Mouse (Mus musculus): ENCODE measurements around the gene Naa40.

Naa40 gene

DNA sequence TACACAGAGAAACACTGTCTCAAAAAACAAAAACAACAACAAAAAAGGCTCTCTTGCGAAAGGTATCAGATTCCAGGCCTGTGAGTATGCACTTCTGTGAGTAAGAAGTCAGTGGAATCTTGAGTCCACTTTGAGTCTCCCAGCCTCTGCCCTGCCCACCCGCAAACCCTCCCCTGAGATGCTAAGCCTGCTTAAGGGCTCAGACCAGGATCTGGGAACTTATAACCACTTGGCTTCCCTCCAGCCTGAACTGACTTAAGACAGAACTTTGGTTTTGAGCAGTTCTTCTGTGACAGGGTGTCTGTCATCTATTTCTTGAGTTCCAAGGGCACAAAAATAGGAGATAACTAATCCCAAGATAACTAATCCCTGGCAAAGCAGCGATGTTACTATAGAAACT lies 28.0 kb downstream of the Naa40 start:
- no peak for DNase-seq

- DNase-seq = no peak
Measured at GRCm38 (mm10) chr19:7212216-7212615, 28.8 kb downstream of the Naa40 start.

- DNase-seq = no peak
Measured at GRCm38 (mm10) chr19:7209907-7210646, 30.9 kb downstream of the Naa40 start.

DNA sequence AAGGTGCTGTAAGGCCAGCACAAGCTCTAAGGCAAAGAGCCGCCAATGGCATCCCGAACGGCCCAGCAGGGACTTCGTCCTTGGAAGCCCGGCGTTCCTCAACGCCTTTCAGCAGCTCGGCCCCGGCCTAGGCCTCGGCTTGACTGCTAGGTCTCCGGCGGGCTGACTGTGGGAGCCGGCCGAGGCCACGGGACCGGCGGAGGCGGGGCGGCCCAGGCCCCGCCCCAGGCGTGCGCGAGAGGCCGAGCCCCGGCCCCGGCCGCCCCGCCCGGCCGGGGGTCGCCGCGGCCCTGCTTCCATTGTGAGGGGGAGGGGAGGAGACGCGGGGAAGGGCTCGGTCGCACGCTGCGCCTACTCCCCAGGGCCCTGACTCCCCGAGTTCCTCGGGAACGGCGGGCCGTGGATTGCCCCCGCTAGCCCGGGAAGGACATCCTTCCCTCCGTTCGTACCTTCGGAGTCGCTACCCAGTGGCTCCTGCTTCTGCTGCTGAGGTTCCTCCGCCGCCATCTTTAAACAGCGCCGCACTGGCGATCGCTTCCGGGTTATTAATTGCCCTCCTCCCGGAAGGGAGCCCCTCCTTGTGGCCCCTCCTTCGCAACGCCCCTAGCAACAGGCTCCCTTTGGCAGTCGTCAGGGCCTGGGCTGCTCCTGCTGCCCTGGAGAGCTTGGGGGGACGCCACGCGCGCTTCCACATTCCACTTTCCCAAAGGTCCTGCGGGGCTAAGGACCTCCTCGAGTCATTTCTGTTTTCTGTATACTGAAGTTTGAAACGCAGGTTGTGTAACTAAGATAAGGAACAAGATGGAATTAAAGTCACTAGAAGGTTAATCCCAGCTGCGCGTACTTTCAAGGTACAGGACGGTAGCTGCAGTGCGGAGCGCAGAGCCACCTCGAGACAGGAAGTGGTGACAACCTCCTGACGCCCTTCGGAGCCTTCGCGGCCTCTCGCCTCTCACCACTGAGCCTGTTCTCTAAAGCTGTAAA lies 34.9 kb downstream of the Naa40 start, which contains the start of gene Otub1:
Otub1 (minus strand) TSS at position 564 of the 984 bp plus-strand sequence.
- DNase-seq = peak; percentile 90 to 94

DNA sequence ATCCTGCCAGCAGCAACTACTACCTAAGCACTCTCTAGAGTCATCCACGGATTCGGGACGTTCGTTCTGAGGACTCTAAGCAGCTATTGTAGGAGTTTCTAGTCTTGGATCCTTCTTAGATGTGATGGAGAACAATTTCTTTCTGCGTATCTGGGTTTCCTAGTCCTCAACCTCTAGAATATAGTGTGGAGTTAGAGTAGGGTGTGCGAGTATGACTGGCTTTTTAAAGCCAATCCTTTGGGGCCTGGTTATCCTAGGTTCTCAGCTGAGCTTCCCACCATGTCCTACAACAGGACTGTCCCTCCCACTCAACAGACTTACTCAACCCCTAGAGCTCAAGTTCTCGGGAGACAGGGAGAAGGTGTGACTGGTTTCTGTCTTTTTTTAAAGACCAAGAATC lies 35.7 kb downstream of the Naa40 start:
- no peak for DNase-seq

DNA sequence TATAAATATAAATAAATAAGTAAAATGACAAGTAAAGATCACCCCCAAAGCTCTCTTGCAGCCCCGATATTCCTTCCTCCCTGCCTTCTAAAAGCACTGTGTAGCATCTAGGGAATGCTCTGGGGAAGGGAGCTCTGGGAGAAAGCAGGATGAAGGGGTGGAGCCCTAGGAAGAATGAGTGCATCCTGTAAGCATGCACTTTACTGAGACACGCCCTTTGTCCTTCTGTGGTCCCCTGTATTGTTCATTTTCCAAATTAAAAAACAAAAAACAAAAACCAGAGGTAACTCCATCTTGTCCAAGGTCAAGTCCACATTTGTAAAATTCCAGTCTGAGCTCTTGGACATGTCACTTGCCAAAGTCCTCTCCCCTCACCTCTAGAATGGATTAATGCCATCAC lies 36.1 kb downstream of the Naa40 start:
- no peak for DNase-seq

- no peak for DNase-seq
Measured at GRCm38 (mm10) chr19:7200427-7200826, 40.6 kb downstream of the Naa40 start.

DNA sequence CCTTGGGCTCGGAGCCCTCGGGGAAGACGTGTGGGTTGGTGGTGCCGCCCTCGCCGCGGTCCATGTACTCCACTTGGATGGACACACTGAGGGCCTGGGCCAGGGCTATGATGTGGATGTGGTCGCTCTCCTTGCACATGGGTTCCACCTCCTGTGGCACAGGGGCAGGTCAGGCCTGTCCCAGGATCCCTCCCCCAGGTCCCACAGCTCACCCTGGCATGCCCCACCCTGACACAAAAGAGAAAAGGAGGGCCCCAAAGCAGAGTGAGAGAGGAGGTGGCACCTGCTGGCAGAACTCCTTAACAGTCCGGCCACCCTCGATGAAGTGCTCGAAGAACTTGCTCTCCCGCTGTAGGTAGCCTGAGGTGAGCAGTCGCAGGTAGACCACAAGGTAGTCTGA lies 41.9 kb downstream of the Naa40 start:
- DNase-seq = no peak

- no peak for DNase-seq
Measured at GRCm38 (mm10) chr19:7197445-7197844, 43.5 kb downstream of the Naa40 start.

- DNase-seq = no peak
Measured at GRCm38 (mm10) chr19:7196741-7197270, 44.2 kb downstream of the Naa40 start.

DNA sequence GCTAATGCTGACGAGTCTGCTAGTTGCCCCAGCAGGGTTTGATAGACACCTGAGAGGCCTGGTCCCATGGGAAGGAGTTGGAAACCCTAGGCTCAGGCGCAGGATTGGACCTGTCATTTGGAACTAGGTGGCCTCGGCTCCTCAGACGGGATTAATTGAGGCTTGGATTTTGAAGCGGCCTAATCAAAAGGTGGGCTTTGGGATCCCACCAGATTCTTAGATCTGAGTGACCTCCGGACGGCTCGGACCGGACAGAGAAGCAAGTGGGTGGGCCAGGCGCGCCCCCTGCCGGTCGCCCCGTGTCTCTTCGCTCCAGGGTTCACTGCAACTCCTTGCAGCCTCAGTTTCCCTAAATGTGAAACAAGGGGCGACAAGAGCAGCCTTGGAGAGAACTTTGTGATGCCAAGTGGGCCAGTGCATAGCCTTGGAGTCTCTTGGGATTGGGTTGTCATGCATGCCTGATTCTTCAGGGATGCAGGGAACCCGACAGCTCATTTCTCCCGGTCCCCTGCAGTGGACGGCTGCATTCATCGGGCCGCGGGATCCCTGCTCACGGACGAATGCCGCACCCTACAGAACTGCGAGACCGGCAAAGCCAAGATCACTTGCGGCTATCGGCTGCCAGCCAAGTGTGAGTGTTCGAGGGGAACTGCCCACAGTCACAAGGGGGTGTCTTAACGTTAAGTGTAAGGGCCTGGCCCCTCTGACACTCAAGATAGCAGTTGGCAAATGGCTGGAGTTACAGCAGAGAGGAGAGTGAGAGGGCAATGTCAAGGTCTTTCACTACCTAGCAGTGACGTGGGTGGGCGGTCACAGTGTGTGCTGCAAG lies 44.9 kb downstream of the Naa40 start:
- peak; percentile 85 to 86 for DNase-seq

- DNase-seq = no peak
Measured at GRCm38 (mm10) chr19:7192561-7192967, 48.4 kb downstream of the Naa40 start.

DNA sequence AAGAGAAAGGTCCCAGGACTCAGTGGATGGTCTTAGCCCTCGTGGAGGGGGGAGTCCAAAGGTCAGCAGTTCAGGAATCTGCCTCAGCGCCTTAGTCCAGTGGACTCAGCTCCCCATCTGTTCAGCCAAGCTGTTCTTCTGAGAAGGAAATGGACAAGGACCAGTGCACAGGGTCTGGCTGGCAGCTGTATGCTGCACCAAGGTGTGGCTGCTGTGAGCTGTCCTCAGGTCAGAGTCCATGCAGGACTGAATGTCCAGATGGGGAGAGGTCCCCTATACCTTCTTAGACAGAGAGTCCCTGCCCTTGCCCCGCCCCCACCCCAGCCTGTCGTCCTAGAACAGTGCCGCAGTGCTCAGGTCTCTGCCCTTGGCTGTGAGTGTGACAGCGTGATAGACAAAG lies 49.3 kb downstream of the Naa40 start:
- no peak for DNase-seq

DNA sequence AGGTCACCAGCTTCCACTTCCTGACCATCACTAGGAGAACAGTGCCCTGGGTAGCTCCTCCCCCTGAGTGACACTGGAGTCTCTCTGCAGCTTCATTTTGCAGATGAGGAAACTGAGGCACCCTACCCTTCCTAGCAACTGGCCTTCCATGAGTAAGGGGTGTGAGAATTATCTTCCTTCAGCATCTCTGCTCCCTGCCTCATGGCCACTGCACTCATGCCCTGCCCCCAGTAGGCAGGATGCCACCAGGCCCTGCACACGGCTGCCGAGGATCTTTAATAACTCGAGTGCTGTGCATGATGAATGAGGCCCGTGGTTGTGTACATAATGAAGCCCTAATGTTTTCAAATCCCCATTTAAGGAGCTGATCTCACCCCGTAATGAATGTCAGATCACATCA lies 50.0 kb downstream of the Naa40 start:
- DNase-seq = no peak

- no peak for DNase-seq
Measured at GRCm38 (mm10) chr19:7189026-7189425, 52.0 kb downstream of the Naa40 start.

- DNase-seq = no peak
Measured at GRCm38 (mm10) chr19:7187157-7187556, 53.8 kb downstream of the Naa40 start.

DNA sequence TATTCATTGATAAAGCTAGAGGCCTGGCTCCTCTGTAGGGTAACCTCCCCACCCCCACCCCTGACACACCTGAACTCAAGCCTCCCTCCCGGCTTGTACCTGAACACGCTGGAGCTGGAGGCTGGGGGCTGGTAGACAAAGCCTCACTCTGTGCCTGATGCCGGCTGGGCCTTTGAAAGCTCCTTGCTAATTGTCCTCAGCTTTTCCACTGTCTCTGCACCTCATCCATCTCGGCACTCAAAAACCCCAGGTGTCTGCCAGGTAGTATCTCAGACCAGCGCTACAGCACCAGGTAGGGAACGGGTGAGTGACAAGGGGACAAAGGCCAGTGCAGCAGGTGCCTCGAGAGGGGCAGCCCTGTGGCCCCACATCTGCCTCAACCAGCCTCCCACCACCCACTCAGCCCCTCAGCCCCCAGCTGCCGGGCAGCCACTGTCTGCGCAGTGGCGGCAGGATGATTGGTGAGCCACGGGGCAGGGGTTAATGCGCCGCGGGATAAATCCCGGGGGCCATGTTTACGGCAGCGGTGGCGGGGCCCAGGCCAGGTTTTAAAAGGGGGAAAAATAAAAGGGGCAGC lies 55.2 kb downstream of the Naa40 start:
- DNase-seq = no peak

DNA sequence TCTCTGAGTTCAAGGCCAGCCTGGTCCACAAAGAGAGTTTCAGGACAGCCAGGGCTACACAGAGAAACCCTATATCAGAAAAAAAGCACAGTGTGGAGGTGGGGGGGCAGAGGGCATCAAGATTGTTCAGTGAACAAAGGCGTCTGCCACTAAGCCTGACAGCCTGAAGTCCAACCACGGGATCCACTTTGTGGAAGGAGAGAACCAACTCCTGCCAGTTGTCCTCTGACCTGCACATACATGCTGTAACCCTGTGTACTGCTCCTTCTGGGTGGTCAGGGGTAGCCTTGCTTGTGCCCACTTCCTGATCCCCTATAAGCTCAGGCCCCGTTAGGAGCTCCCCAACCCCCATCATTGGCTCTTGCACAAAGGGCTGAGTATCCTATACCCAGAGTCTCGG lies 55.9 kb downstream of the Naa40 start:
- no peak for DNase-seq

DNA sequence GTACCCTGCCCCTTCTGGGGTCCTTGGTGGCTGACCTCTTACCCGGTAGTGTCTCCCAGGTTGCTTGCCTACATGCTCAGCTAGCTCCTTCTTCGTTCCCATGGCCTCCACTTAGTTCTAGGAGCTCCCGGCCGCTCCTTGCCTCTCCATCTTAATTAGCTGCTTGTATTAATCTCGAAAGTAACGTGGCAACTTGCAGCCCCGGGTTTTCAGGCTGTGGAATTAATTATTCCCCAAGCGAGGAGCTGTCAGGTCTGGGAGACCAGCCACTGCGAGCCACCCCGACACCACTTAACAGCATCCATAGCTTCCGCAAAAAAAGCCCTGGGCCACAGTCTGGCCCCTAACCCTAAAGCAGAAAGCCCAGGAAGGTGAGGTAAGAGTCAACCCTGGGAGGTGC lies 57.6 kb downstream of the Naa40 start:
- no peak for DNase-seq

DNA sequence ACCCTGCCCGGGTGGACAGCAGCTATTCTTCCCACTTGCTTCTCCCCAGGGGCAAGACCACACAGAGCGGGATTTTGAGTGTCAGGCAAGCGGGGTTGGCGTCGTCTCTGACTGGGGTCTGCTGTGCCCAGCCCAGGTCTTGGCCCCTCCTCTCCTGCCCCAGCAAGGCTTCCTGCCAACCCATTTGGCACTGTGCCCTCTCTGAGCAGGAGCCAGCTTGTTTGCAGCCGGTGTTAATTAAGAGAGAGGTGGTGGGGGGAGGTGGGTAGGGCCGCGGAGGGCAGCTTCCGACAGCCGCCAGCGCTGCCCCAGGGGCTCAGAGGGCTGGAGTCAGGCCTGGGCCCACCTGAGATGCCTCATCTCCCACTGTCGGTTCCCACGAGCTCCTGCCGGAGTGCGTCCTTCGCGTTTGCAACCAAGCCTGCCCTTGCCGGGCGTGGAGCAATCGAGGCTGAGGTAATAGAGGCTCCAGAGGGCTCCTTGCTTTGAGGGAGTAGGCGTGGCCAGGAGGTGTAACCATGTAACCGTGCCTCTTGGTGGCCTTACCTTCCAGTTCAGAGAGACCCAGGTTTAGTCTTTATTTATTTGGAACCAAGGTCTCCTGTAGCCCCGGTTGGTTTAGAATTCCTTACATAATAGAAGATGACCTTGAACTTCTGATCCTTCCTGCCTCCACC lies 58.6 kb downstream of the Naa40 start:
- DNase-seq = peak; percentile 92 to 96

DNA sequence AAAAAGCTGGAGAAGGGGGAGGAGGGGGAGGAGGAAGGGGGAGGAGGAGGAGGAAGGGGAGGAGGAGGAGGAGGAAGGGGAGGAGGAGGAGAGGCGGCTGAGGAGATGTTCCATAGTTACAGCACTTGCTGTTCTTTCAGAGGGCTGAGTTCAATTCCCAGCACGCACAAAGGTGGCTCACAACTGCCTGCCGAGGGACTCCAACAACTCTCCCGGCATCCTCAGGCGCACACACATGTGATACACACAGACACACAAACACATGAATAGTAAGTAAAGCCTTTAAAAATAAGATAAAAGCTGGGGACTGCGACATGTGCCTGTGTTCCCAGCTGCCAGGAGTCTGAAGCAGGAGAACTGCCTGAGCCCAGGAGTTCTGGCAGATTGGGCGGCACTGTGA lies 59.5 kb downstream of the Naa40 start:
- DNase-seq = no peak

All from cerebellum, postnatal 14 days (tissue).